Comparison of ENCODE assay signal across 8 mouse cellular contexts in the genomic region with DNA sequence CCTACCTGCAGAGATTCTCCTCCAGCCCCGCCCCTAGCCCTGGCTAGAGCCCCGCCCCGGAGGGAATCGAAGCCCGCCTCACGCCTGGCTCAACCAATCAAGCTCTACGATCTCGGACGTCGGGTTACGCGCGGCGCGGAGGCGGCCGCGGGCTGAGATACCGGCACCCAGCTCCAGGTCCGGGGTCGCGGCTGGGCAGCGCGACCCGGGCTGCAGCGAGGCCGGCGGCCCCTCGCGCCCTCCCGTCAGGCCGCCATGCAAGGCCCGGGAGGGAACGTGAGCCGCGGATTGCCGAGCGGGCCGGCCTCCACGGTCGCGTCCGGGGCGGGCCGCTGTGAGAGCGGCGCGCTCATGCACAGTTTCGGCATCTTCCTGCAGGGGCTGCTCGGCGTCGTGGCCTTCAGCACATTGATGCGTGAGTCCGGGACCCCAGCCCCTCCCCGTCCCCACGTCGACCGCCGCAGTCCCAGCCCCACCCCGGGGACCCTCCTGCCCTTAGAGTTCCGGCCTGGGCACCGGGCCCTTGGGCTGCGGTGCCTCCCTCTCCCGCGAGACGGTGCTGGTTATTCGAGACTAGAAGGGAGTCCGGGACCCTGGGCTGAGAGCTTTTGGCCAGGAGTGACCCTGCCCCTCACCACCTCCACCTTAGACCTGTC. TPM values are rescaled to one million over a fixed set of nuclear protein-coding genes. Genes with fewer than 3 reads are reported as not detected.
DNase-seq lines count a peak whose midpoint lies in the region; ATAC-seq and TF ChIP-seq lines count a peak whose summit lies in the region.

A gene (plus strand): TSS at position 115 of the 656 bp plus-strand sequence.

- H3K4me3 ChIP-seq in ES-E14 (ENCODE audit: insufficient read depth in 1 of 2, low read depth in 1 of 2, low read length in 2 of 2, poor library complexity in 1 of 2, severe bottlenecking in 1 of 2) = peak within 1 kb of the TSS; percentile 93 to 98
- H3K4me3 ChIP-seq in forebrain, embryonic 16.5 days (replicated peaks; ENCODE audit: low read length) = peak within 1 kb of the TSS; percentile 81
- H3K4me3 ChIP-seq in lung, embryonic 15.5 days = peak within 1 kb of the TSS; percentile 97

- peaks cover 2% of the 10 kb centered on the region in 2 experiments; a peak in 2 of 4 replicates for H3K4me1 ChIP-seq in ES-E14 (ENCODE audit: control insufficient read depth in 2 of 2, insufficient read depth in 2 of 2, low read length in 2 of 2, poor library complexity in 1 of 2)
- H3K4me1 ChIP-seq in forebrain, embryonic 16.5 days (replicated peaks; ENCODE audit: control insufficient read depth, insufficient read depth, low read length) = peaks cover 16% of the 10 kb centered on the region
- H3K4me1 ChIP-seq in lung, embryonic 15.5 days = peaks cover 59% of the 10 kb centered on the region

- peak; percentile 98 for ATAC-seq in forebrain, embryonic 16.5 days
- ATAC-seq in lung, embryonic 15.5 days (ENCODE audit: borderline replicate concordance, extremely low read depth, low FRiP score, low TSS enrichment) = peak; percentile 87

- H3K27ac ChIP-seq in ES-E14 (ENCODE audit: insufficient read depth, low read depth, low read length, poor library complexity, severe bottlenecking) = peak within 1 kb of the TSS; percentile 42; the same call in 1 of the 2 replicates
- peak within 1 kb of the TSS; percentile 58 for H3K27ac ChIP-seq in forebrain, embryonic 16.5 days (ENCODE audit: low read length)
- peak within 1 kb of the TSS; percentile 86 for H3K27ac ChIP-seq in lung, embryonic 15.5 days

- no peaks in the 10 kb centered on the region for H3K36me3 ChIP-seq in ES-E14 (ENCODE audit: control insufficient read depth, insufficient read depth, low read length, poor library complexity, severe bottlenecking)
- H3K36me3 ChIP-seq in forebrain, embryonic 16.5 days (ENCODE audit: control insufficient read depth, insufficient read depth) = no peaks in the 10 kb centered on the region
- no peaks in the 10 kb centered on the region for H3K36me3 ChIP-seq in lung, embryonic 15.5 days

- H3K9me3 ChIP-seq in ES-E14 (ENCODE audit: control insufficient read depth, insufficient read depth, low read depth, low read length) = no peaks in the 10 kb centered on the region
- H3K9me3 ChIP-seq in forebrain, embryonic 16.5 days (ENCODE audit: control insufficient read depth, low read length) = no peaks in the 10 kb centered on the region
- no peaks in the 10 kb centered on the region for H3K9me3 ChIP-seq in lung, embryonic 15.5 days

- under 1% methylated on average over 67 of the region's 68 CpGs for WGBS in forebrain, embryonic 16.5 days
- 1% methylated on average over 68 of the region's 68 CpGs for WGBS in lung, embryonic 15.5 days

- H3K4me2 ChIP-seq in forebrain, embryonic 16.5 days (ENCODE audit: low read length) = peak within 1 kb of the TSS; percentile 76
- H3K4me2 ChIP-seq in lung, embryonic 15.5 days = peak within 1 kb of the TSS; percentile 86

- peak; percentile 79 for DNase-seq in ES-E14 (ENCODE audit: low read depth, low spot score)
- peak; percentile 90 for DNase-seq in cerebellum, adult 11-12 months
- peak; percentile 81 to 87 for DNase-seq in heart, postnatal 36 days
- DNase-seq in layer of hippocampus, adult 8-10 months (ENCODE audit: low spot score in 2 of 2) = peak; percentile 73 to 80
- DNase-seq in ovary, adult 18-20 months (ENCODE audit: low spot score) = peak; percentile 69
- DNase-seq in thymus, postnatal 0 days (ENCODE audit: low spot score) = peak; percentile 83

- H3K27me3 ChIP-seq in forebrain, embryonic 16.5 days (replicated peaks; ENCODE audit: control insufficient read depth, insufficient read depth, low read length) = no peaks in the 10 kb centered on the region
- H3K27me3 ChIP-seq in lung, embryonic 15.5 days = no peaks in the 10 kb centered on the region

- intact Hi-C loops in heart, postnatal 36 days (cut with DNase I) = loop anchor here (2.0 to 5.0 kb wide), 3 partner anchors 39 to 108 kb away; no protein-coding TSS in a partner anchor

- H3K9ac ChIP-seq in ES-E14 (ENCODE audit: insufficient read depth, low read depth, low read length, poor library complexity, severe bottlenecking) = peak within 1 kb of the TSS; percentile 96
- peak within 1 kb of the TSS; percentile 94 for H3K9ac ChIP-seq in forebrain, embryonic 16.5 days (replicated peaks; ENCODE audit: low read depth, low read length)
- H3K9ac ChIP-seq in lung, embryonic 15.5 days = peak within 1 kb of the TSS; percentile 90

- in situ Hi-C loops in ES-E14 (cut with MboI; ENCODE audit: low sequenced_read_pairs in 2 of 2, unreplicated experiment in 2 of 2) = no loop called here

TF ChIP-seq in ES-E14, 5 proteins besides CTCF, POLR2A, EP300 and RAD21:
- TF ChIP-seq MAFK (IDR thresholded peaks at IDR 0.05; ENCODE audit: insufficient read depth, low read depth, low read length) = no peak
- TF ChIP-seq HCFC1 (IDR thresholded peaks at IDR 0.05; ENCODE audit: borderline replicate concordance, insufficient read depth, low read length) = peak; percentile 70; the same call in 1 of the 2 replicates
- TF ChIP-seq ZC3H11A (IDR thresholded peaks at IDR 0.05; ENCODE audit: borderline replicate concordance, low read depth, low read length) = no peak
- TF ChIP-seq CHD2 (IDR thresholded peaks at IDR 0.05; ENCODE audit: low read depth, low read length) = peak; percentile 63; the same call in 1 of the 2 replicates
- no peak for TF ChIP-seq ZNF384 (IDR thresholded peaks at IDR 0.05; ENCODE audit: low read depth, low read length)

RNA-seq across cellular contexts. Expression of the gene that starts here (rescaled TPM):
- 21.8 and 33.2 TPM in 2 replicates for total RNA-seq in ES-E14 (2012; rRNA removed)
- 18.3 and 21.6 TPM in 2 replicates for polyA plus RNA-seq in forebrain, embryonic 16.5 days (2015; fragmentation: Nextera tagmentation; extraction: Ambion mirVana)
- 1 to 10 TPM; 7.6 to 9.6 TPM for total RNA-seq in heart, postnatal 36 days (2021)
- 10 to 100 TPM; 22.8 to 27.8 (median 25.8) TPM for total RNA-seq in layer of hippocampus, adult 8-10 months (2022)
- 29.9 and 30.0 TPM in 2 replicates for polyA plus RNA-seq in lung, embryonic 15.5 days (2015; fragmentation: Nextera tagmentation; extraction: Ambion mirVana)
- polyA plus RNA-seq in thymus, postnatal 0 days (2015; fragmentation: Nextera tagmentation; extraction: Ambion mirVana) = 18.3 and 19.9 TPM in 2 replicates

Comparison
In these comparisons a context has a peak if more than half of its experiments do, and no peak if none do; other contexts are left out.
1. Peak in every context shown above with its lines: DNase-seq, ATAC-seq, H3K4me3 ChIP-seq and H3K27ac ChIP-seq.